Mouse (Mus musculus): Measurements from ENCODE around the gene Ercc1. TPM values are rescaled to one million over a fixed set of nuclear protein-coding genes. Genes with fewer than 3 reads are reported as not detected.

Gene Ercc1
- polyA plus RNA-seq, 2 experiments: 9.8 to 15.7 TPM

- H3K27me3 ChIP-seq (ENCODE audit: control insufficient read depth, insufficient read depth, low read length): peaks cover 25% of the 10 kb centered on the region
- DNase-seq (ENCODE audit: low read depth in 3 of 3, low spot score in 3 of 3) (no peak), ATAC-seq (ENCODE audit: insufficient read depth) (no peak)
- 25% methylated on average over 7 of the region's 7 CpGs for WGBS (ENCODE audit: insufficient replicate concordance)
- no peak for TF ChIP-seq CTCF (IDR thresholded peaks at IDR 0.05; ENCODE audit: low read depth)
- no peak for TF ChIP-seq EP300 (IDR thresholded peaks at IDR 0.05; ENCODE audit: low read depth)
- no peak overlapping the region for H3K4me3 ChIP-seq (ENCODE audit: insufficient read depth in 1 of 2, low read depth in 2 of 2, low read length in 2 of 2)
- no peaks in the 10 kb centered on the region for H3K9me3 ChIP-seq (ENCODE audit: control insufficient read depth, low read length)
- H3K36me3 ChIP-seq (replicated peaks; ENCODE audit: control insufficient read depth, insufficient read depth, low read depth): no peaks in the 10 kb centered on the region
- H3K9ac ChIP-seq (replicated peaks): no peak overlapping the region
- H3K4me2 ChIP-seq (ENCODE audit: low read depth): no peak overlapping the region
- peaks cover 0 to 3% of the 10 kb centered on the region in 2 experiments; a peak in 2 of 4 replicates for H3K4me1 ChIP-seq (replicated peaks; ENCODE audit: control insufficient read depth in 2 of 2, insufficient read depth in 2 of 2, low read length in 1 of 2)
- H3K27ac ChIP-seq: no peak overlapping the region
Observed at GRCm38 (mm10) chr7:19318676-19319075, 25.9 kb upstream of the Ercc1 start.

DNA sequence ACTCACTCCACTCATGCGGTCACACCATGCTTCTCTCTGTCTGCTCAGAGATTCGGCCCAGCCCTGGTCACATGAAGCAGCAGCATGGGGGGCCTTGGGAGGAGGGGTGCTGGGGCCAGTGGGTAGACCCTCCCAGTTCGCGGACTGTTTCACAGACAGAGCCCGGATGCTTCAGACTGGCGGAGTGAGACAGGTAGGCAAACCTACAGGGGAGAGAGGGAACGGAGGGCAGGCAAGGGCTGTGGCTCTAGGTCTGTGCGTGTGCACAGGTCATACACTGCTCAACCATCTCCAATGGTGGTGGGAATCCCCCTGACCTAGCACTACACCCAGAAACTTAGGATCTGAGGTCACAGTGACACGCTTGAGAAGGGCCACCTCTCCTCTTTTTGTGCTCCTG lies 25.1 kb upstream of the Ercc1 start:
- ATAC-seq (ENCODE audit: insufficient read depth) (peak; percentile 44; the same call in 1 of the 2 replicates), DNase-seq (ENCODE audit: low read depth in 3 of 3, low spot score in 3 of 3) (no peak)
- H3K4me3 ChIP-seq (ENCODE audit: insufficient read depth in 1 of 2, low read depth in 2 of 2, low read length in 2 of 2): peak overlapping the region; percentile 39 to 46; a peak in 3 of 4 replicates
- H3K27ac ChIP-seq: no peak overlapping the region
- peaks cover 21% of the 10 kb centered on the region for H3K27me3 ChIP-seq (ENCODE audit: control insufficient read depth, insufficient read depth, low read length)
- WGBS (ENCODE audit: insufficient replicate concordance): 25% methylated on average over 9 of the region's 9 CpGs
- H3K9ac ChIP-seq (replicated peaks): peak overlapping the region; percentile 24
- H3K4me2 ChIP-seq (ENCODE audit: low read depth): peak overlapping the region; percentile 74
- TF ChIP-seq EP300 (IDR thresholded peaks at IDR 0.05; ENCODE audit: low read depth) (no peak), CTCF (IDR thresholded peaks at IDR 0.05; ENCODE audit: low read depth) (no peak)
- H3K36me3 ChIP-seq (replicated peaks; ENCODE audit: control insufficient read depth, insufficient read depth, low read depth): no peaks in the 10 kb centered on the region
- no peaks in the 10 kb centered on the region for H3K9me3 ChIP-seq (ENCODE audit: control insufficient read depth, low read length)
- peaks cover 0 to 3% of the 10 kb centered on the region in 2 experiments; a peak in 2 of 4 replicates for H3K4me1 ChIP-seq (replicated peaks; ENCODE audit: control insufficient read depth in 2 of 2, insufficient read depth in 2 of 2, low read length in 1 of 2)

DNA sequence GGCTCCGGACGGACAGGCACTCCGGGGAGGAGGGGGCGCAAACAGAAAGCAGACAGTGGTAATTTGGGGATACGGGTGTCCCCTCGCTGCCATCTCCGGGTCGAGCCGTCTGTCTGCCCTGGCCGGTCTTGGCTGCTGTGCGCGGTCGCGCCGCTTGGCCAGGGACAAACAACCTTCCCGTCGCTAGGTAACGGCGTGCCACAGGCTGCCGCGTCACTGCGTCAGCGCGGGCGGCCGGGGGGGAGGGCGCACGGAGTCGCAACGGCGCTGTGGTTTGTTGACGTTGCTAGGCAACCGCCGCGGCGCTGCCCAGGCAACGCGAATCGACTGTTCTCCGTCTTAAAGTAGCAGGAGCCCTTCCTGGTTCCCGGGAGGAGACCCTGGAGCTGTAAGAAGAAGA lies 24.7 kb upstream of the Ercc1 start:
- H3K4me2 ChIP-seq (ENCODE audit: low read depth): peak overlapping the region; percentile 74
- no peaks in the 10 kb centered on the region for H3K36me3 ChIP-seq (replicated peaks; ENCODE audit: control insufficient read depth, insufficient read depth, low read depth)
- peaks cover 0 to 3% of the 10 kb centered on the region in 2 experiments; a peak in 2 of 4 replicates for H3K4me1 ChIP-seq (replicated peaks; ENCODE audit: control insufficient read depth in 2 of 2, insufficient read depth in 2 of 2, low read length in 1 of 2)
- DNase-seq (ENCODE audit: low read depth in 3 of 3, low spot score in 3 of 3): peak; percentile 74 to 88 (median 76)
- peak overlapping the region; percentile 39 to 46 for H3K4me3 ChIP-seq (ENCODE audit: insufficient read depth in 1 of 2, low read depth in 2 of 2, low read length in 2 of 2)
- WGBS (ENCODE audit: insufficient replicate concordance): under 1% methylated on average over 40 of the region's 41 CpGs
- no peak overlapping the region for H3K27ac ChIP-seq
- H3K27me3 ChIP-seq (ENCODE audit: control insufficient read depth, insufficient read depth, low read length): peaks cover 21% of the 10 kb centered on the region
- no peaks in the 10 kb centered on the region for H3K9me3 ChIP-seq (ENCODE audit: control insufficient read depth, low read length)
- peak overlapping the region; percentile 24 for H3K9ac ChIP-seq (replicated peaks)
- ATAC-seq (ENCODE audit: insufficient read depth): peak; percentile 80
- TF ChIP-seq CTCF (IDR thresholded peaks at IDR 0.05; ENCODE audit: low read depth): no peak
- TF ChIP-seq EP300 (IDR thresholded peaks at IDR 0.05; ENCODE audit: low read depth): no peak

DNA sequence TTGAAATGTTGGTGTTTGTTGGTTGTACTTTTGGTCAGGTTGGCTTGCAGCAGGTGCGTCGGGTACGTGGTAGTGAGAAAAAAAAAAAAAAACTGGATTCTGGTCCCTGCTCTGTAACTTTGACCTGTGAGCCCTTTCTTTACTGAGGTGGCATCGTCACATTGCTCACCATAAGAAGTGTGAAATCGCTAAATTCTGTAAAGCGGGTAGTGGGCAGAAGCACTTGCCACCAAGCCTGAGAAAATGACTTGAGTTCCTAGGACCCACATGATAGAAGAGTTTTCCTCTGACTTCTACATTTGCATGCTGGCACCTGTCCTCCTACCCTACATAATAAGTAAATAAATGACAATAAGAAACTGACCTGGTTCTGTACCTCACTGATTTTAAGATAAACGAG lies 23.9 kb upstream of the Ercc1 start:
- H3K4me2 ChIP-seq (ENCODE audit: low read depth): peak overlapping the region; percentile 74
- H3K4me1 ChIP-seq (replicated peaks; ENCODE audit: control insufficient read depth in 2 of 2, insufficient read depth in 2 of 2, low read length in 1 of 2): peaks cover 0 to 4% of the 10 kb centered on the region in 2 experiments; a peak in 3 of 4 replicates
- no peak overlapping the region for H3K9ac ChIP-seq (replicated peaks)
- DNase-seq (ENCODE audit: low read depth in 3 of 3, low spot score in 3 of 3) (no peak), ATAC-seq (ENCODE audit: insufficient read depth) (no peak)
- peaks cover 21% of the 10 kb centered on the region for H3K27me3 ChIP-seq (ENCODE audit: control insufficient read depth, insufficient read depth, low read length)
- TF ChIP-seq EP300 (IDR thresholded peaks at IDR 0.05; ENCODE audit: low read depth) (no peak), CTCF (IDR thresholded peaks at IDR 0.05; ENCODE audit: low read depth) (no peak)
- no peak overlapping the region for H3K27ac ChIP-seq
- no peaks in the 10 kb centered on the region for H3K9me3 ChIP-seq (ENCODE audit: control insufficient read depth, low read length)
- 29% methylated on average over 7 of the region's 7 CpGs for WGBS (ENCODE audit: insufficient replicate concordance)
- no peaks in the 10 kb centered on the region for H3K36me3 ChIP-seq (replicated peaks; ENCODE audit: control insufficient read depth, insufficient read depth, low read depth)
- no peak overlapping the region for H3K4me3 ChIP-seq (ENCODE audit: insufficient read depth in 1 of 2, low read depth in 2 of 2, low read length in 2 of 2)

DNA sequence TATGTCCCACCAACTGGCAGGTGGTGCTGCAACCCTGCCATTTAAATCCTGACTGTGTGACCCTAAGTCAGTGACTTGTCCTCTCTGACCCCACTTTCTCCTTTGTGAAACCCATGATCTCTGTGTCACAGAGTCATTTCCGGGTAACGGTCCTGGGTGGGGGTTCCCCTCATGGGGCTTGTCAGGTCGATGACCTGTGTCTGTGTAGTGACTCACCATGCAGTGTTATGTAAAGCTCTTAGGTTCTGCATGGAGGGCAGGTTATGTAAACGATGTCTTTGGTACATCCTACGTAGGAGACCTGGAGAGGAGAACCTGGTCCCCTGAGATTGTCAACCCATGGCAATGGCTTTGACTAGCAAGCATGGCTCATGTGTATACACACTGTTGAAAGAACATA lies 23.1 kb upstream of the Ercc1 start:
- H3K4me3 ChIP-seq (ENCODE audit: insufficient read depth in 1 of 2, low read depth in 2 of 2, low read length in 2 of 2): no peak overlapping the region
- no peak for DNase-seq (ENCODE audit: low read depth in 3 of 3, low spot score in 3 of 3)
- no peak overlapping the region for H3K27ac ChIP-seq
- ATAC-seq (ENCODE audit: insufficient read depth): 0 out of 2 replicates have a peak, but pooled peaks have one; percentile 14
- TF ChIP-seq CTCF (IDR thresholded peaks at IDR 0.05; ENCODE audit: low read depth) (no peak), EP300 (IDR thresholded peaks at IDR 0.05; ENCODE audit: low read depth) (no peak)
- H3K9me3 ChIP-seq (ENCODE audit: control insufficient read depth, low read length): no peaks in the 10 kb centered on the region
- 47% methylated on average over 5 of the region's 5 CpGs for WGBS (ENCODE audit: insufficient replicate concordance)
- peaks cover under 1 to 10% of the 10 kb centered on the region in 2 experiments for H3K4me1 ChIP-seq (replicated peaks; ENCODE audit: control insufficient read depth in 2 of 2, insufficient read depth in 2 of 2, low read length in 1 of 2)
- no peak overlapping the region for H3K9ac ChIP-seq (replicated peaks)
- peaks cover 16% of the 10 kb centered on the region for H3K27me3 ChIP-seq (ENCODE audit: control insufficient read depth, insufficient read depth, low read length)
- H3K4me2 ChIP-seq (ENCODE audit: low read depth): no peak overlapping the region
- no peaks in the 10 kb centered on the region for H3K36me3 ChIP-seq (replicated peaks; ENCODE audit: control insufficient read depth, insufficient read depth, low read depth)
